Mouse (Mus musculus): ENCODE data around the gene Hes7.

GRCm38 (mm10) chr11:69104487-69104886, 15.7 kb upstream of the Hes7 start:
- no peak for TF ChIP-seq CTCF (IDR thresholded peaks at IDR 0.05; ENCODE audit: low read depth, low read length)
- TF ChIP-seq EP300 (IDR thresholded peaks at IDR 0.05; ENCODE audit: insufficient read depth, low read depth, low read length), result no peak

Measured in ES-Bruce4 (cell line).